15 mouse cellular contexts compared by ENCODE assay signal in genomic region chr11:102610260-102610659, GRCm38 (mm10). TPM values are rescaled to one million over a fixed set of nuclear protein-coding genes. Genes with fewer than 3 reads are reported as not detected.
DNase-seq lines count a peak whose midpoint lies in the region; ATAC-seq and TF ChIP-seq lines count a peak whose summit lies in the region.
"Had no signal": no experiment of that assay in that cellular context is flagged by ENCODE, and none has a peak within 500 bp of the region (broad histone marks: within the 10 kb centered on the region; RNA-seq: fewer than 3 reads in every experiment).

No protein-coding gene starts in this region.

- no peaks in the 10 kb centered on the region for H3K9me3 ChIP-seq in intestine, embryonic 14.5 days (ENCODE audit: control insufficient read depth, low read length)
- H3K9me3 ChIP-seq in intestine, postnatal 0 days (ENCODE audit: control insufficient read depth) = no peaks in the 10 kb centered on the region
- no peaks in the 10 kb centered on the region for H3K9me3 ChIP-seq in intestine, embryonic 15.5 days
- H3K9me3 ChIP-seq: liver, embryonic 13.5 days had no signal

- WGBS in intestine, embryonic 14.5 days = 39% methylated on average over 4 of the region's 4 CpGs
- WGBS in intestine, postnatal 0 days = 46% methylated on average over 4 of the region's 4 CpGs
- WGBS in intestine, embryonic 15.5 days = 43% methylated on average over 4 of the region's 4 CpGs

- H3K27me3 ChIP-seq in intestine, embryonic 14.5 days (replicated peaks; ENCODE audit: control insufficient read depth, insufficient read depth, low read length) = no peaks in the 10 kb centered on the region
- peaks cover 23% of the 10 kb centered on the region for H3K27me3 ChIP-seq in intestine, postnatal 0 days (replicated peaks; ENCODE audit: control insufficient read depth, insufficient read depth, low read length)
- peaks cover 9% of the 10 kb centered on the region; the same call in 1 of the 2 replicates for H3K27me3 ChIP-seq in intestine, embryonic 15.5 days (replicated peaks)

- H3K27ac ChIP-seq in intestine, embryonic 14.5 days (ENCODE audit: low read depth) = peak overlapping the region; percentile 54; the same call in 1 of the 2 replicates
- H3K27ac ChIP-seq in intestine, postnatal 0 days (ENCODE audit: low read depth, low read length) = no peak overlapping the region
- peak overlapping the region; percentile 58; the same call in 1 of the 2 replicates for H3K27ac ChIP-seq in intestine, embryonic 15.5 days
- H3K27ac ChIP-seq: liver, embryonic 13.5 days had no signal

- no peak overlapping the region for H3K9ac ChIP-seq in intestine, embryonic 14.5 days (ENCODE audit: low read length)
- no peak overlapping the region for H3K9ac ChIP-seq in intestine, postnatal 0 days (ENCODE audit: low read depth, low read length)
- no peak overlapping the region for H3K9ac ChIP-seq in intestine, embryonic 15.5 days
- H3K9ac ChIP-seq: liver, embryonic 13.5 days had no signal

- H3K4me1 ChIP-seq in intestine, embryonic 14.5 days (replicated peaks; ENCODE audit: control insufficient read depth, insufficient read depth, low read length) = peaks cover 33% of the 10 kb centered on the region
- H3K4me1 ChIP-seq in intestine, postnatal 0 days (replicated peaks; ENCODE audit: control insufficient read depth, insufficient read depth, low read length) = no peaks in the 10 kb centered on the region
- peaks cover 30% of the 10 kb centered on the region for H3K4me1 ChIP-seq in intestine, embryonic 15.5 days (replicated peaks)

- no peak overlapping the region for H3K4me3 ChIP-seq in intestine, embryonic 14.5 days (ENCODE audit: low read depth, low read length)
- H3K4me3 ChIP-seq in intestine, postnatal 0 days (ENCODE audit: low read depth, low read length) = no peak overlapping the region
- no peak overlapping the region for H3K4me3 ChIP-seq in intestine, embryonic 15.5 days (replicated peaks)
- H3K4me3 ChIP-seq: liver, embryonic 13.5 days; megakaryocyte, embryonic 14.5 days had no signal

- ATAC-seq in intestine, embryonic 14.5 days (replicated peaks; ENCODE audit: low FRiP score, low TSS enrichment, low read depth) = no peak
- ATAC-seq in intestine, postnatal 0 days = no peak
- ATAC-seq in intestine, embryonic 15.5 days = no peak
- ATAC-seq: activated CD4-positive, CD25-positive, alpha-beta regulatory T cell, adult 4 months had no signal

- peak; percentile 56 for DNase-seq in embryo, embryonic 10.5 days (ENCODE audit: low spot score)
- DNase-seq in embryo, embryonic 9.5 days (ENCODE audit: extremely low spot score) = no peak
- DNase-seq in intestine, embryonic 14.5 days (ENCODE audit: low spot score) = no peak
- peak; percentile 49 for DNase-seq in adipocyte (ENCODE audit: low spot score)
- no peak for DNase-seq in thymus, postnatal 10 days (ENCODE audit: low spot score in 2 of 2)
- DNase-seq in cerebellum, adult 9-10 months = no peak
- DNase-seq: cerebellum, postnatal 36 days; heart, postnatal 36 days; liver, embryonic 13.5 days; thymus, postnatal 25 days had no signal

- no peaks in the 10 kb centered on the region; the same call in 1 of the 2 replicates for H3K36me3 ChIP-seq in intestine, embryonic 14.5 days (ENCODE audit: control insufficient read depth, insufficient read depth, low read length)
- H3K36me3 ChIP-seq in intestine, postnatal 0 days (ENCODE audit: control insufficient read depth, insufficient read depth) = no peaks in the 10 kb centered on the region
- H3K36me3 ChIP-seq in intestine, embryonic 15.5 days = no peaks in the 10 kb centered on the region
- H3K36me3 ChIP-seq: liver, embryonic 13.5 days had no signal

- TF ChIP-seq CTCF in intestine, postnatal 0 days (IDR thresholded peaks at IDR 0.05; ENCODE audit: low read depth) = no peak

- no peak overlapping the region for H3K4me2 ChIP-seq in intestine, embryonic 14.5 days (ENCODE audit: low read length)
- no peak overlapping the region for H3K4me2 ChIP-seq in intestine, postnatal 0 days (replicated peaks; ENCODE audit: low read depth)
- no peak overlapping the region for H3K4me2 ChIP-seq in intestine, embryonic 15.5 days (replicated peaks)
- H3K4me2 ChIP-seq: liver, embryonic 13.5 days had no signal

RNA-seq across cellular contexts. Expression of gene Fzd2, which starts 6.1 kb away (rescaled TPM):
- polyA plus RNA-seq in intestine, embryonic 14.5 days (2014; fragmentation: Nextera tagmentation; extraction: Ambion mirVana) = 20.4 and 21.9 TPM in 2 replicates
- polyA plus RNA-seq in intestine, postnatal 0 days (2015; fragmentation: Nextera tagmentation; extraction: Ambion mirVana) = 6.0 and 6.2 TPM in 2 replicates
- 15.6 and 15.9 TPM in 2 replicates for polyA plus RNA-seq in intestine, embryonic 15.5 days (2015; fragmentation: Nextera tagmentation; extraction: Ambion mirVana)
- polyA plus RNA-seq: activated CD4-positive, CD25-positive, alpha-beta regulatory T cell, adult 4 months had no signal

RNA-seq across cellular contexts. Expression of gene Gm11627, which starts 31.0 kb away (rescaled TPM):
- polyA plus RNA-seq in intestine, embryonic 14.5 days (2014; fragmentation: Nextera tagmentation; extraction: Ambion mirVana) = 13.5 and 15.7 TPM in 2 replicates
- 11.2 and 12.7 TPM in 2 replicates for polyA plus RNA-seq in intestine, postnatal 0 days (2015; fragmentation: Nextera tagmentation; extraction: Ambion mirVana)
- polyA plus RNA-seq in intestine, embryonic 15.5 days (2015; fragmentation: Nextera tagmentation; extraction: Ambion mirVana) = 12.0 and 14.5 TPM in 2 replicates
- polyA plus RNA-seq: activated CD4-positive, CD25-positive, alpha-beta regulatory T cell, adult 4 months; spleen, adult 2 months had no signal

RNA-seq across cellular contexts. Expression of gene Meioc, which starts 53.3 kb away (rescaled TPM):
- polyA plus RNA-seq in intestine, embryonic 14.5 days (2014; fragmentation: Nextera tagmentation; extraction: Ambion mirVana) = 0.31 and 1.3 TPM in 2 replicates
- polyA plus RNA-seq in intestine, postnatal 0 days (2015; fragmentation: Nextera tagmentation; extraction: Ambion mirVana) = 0.09 and 0.14 TPM in 2 replicates
- 0.30 and 0.44 TPM in 2 replicates for polyA plus RNA-seq in intestine, embryonic 15.5 days (2015; fragmentation: Nextera tagmentation; extraction: Ambion mirVana)
- polyA plus RNA-seq: activated CD4-positive, CD25-positive, alpha-beta regulatory T cell, adult 4 months; spleen, adult 2 months had no signal

RNA-seq across cellular contexts. Expression of gene Gpatch8, which starts 54.1 kb away (rescaled TPM):
- polyA plus RNA-seq in intestine, embryonic 14.5 days (2014; fragmentation: Nextera tagmentation; extraction: Ambion mirVana) = 40.1 and 49.6 TPM in 2 replicates
- polyA plus RNA-seq in intestine, postnatal 0 days (2015; fragmentation: Nextera tagmentation; extraction: Ambion mirVana) = 18.9 and 22.3 TPM in 2 replicates
- polyA plus RNA-seq in intestine, embryonic 15.5 days (2015; fragmentation: Nextera tagmentation; extraction: Ambion mirVana) = 41.7 and 43.1 TPM in 2 replicates

Comparison
In these comparisons a context has a peak if more than half of its experiments do, and no peak if none do; other contexts are left out.
1. DNase-seq: peak in embryo, embryonic 10.5 days (single experiment) and adipocyte (single experiment); none in embryo, embryonic 9.5 days (single experiment), intestine, embryonic 14.5 days (single experiment), thymus, postnatal 10 days (0 of 2) and cerebellum, adult 9-10 months (single experiment).